ENCODE assay signal across 28 mouse cellular contexts in genomic region chr7:140952441-140952840, GRCm38 (mm10). TPM values are rescaled to one million over a fixed set of nuclear protein-coding genes. Genes with fewer than 3 reads are reported as not detected.
DNase-seq lines count a peak whose midpoint lies in the region; ATAC-seq and TF ChIP-seq lines count a peak whose summit lies in the region.
"Had no signal": no experiment of that assay in that cellular context is flagged by ENCODE, and none has a peak within 500 bp of the region (broad histone marks: within the 10 kb centered on the region; RNA-seq: fewer than 3 reads in every experiment).

No protein-coding gene starts in this region.

- 0 out of 2 replicates have a peak overlapping the region, but pooled peaks have one; percentile 70 for H3K4me2 ChIP-seq in limb, embryonic 12.5 days
- H3K4me2 ChIP-seq in stomach, embryonic 16.5 days (ENCODE audit: low read depth, low read length), result no peak overlapping the region
- H3K4me2 ChIP-seq in stomach, postnatal 0 days (replicated peaks; ENCODE audit: low read depth), result no peak overlapping the region
- H3K4me2 ChIP-seq: forebrain, embryonic 13.5 days; hindbrain, embryonic 12.5 days; liver, embryonic 15.5 days; midbrain, embryonic 12.5 days; neural tube, embryonic 13.5 days had no signal

- no peak for TF ChIP-seq CTCF in gastrocnemius, adult 2 months (IDR thresholded peaks at IDR 0.05)
- no peak for TF ChIP-seq CTCF in stomach, postnatal 0 days (IDR thresholded peaks at IDR 0.05; ENCODE audit: low read depth)

- peak overlapping the region; percentile 82 for H3K4me3 ChIP-seq in gastrocnemius, adult 2 months
- H3K4me3 ChIP-seq in limb, embryonic 12.5 days (replicated peaks), result no peak overlapping the region
- no peak overlapping the region for H3K4me3 ChIP-seq in limb, embryonic 10.5 days
- no peak overlapping the region for H3K4me3 ChIP-seq in stomach, embryonic 16.5 days (replicated peaks; ENCODE audit: low read length)
- H3K4me3 ChIP-seq in stomach, postnatal 0 days (ENCODE audit: low read depth, low read length), result no peak overlapping the region
- H3K4me3 ChIP-seq in midbrain, embryonic 10.5 days, result no peak overlapping the region
- H3K4me3 ChIP-seq: forebrain, embryonic 13.5 days; hindbrain, embryonic 12.5 days; liver, embryonic 15.5 days; midbrain, embryonic 12.5 days; neural tube, embryonic 13.5 days had no signal

- H3K27me3 ChIP-seq in limb, embryonic 12.5 days, result no peaks in the 10 kb centered on the region
- no peaks in the 10 kb centered on the region for H3K27me3 ChIP-seq in limb, embryonic 10.5 days (ENCODE audit: low read depth, poor library complexity, severe bottlenecking)
- H3K27me3 ChIP-seq in stomach, embryonic 16.5 days (ENCODE audit: control insufficient read depth, insufficient read depth, low read length), result no peaks in the 10 kb centered on the region
- no peaks in the 10 kb centered on the region for H3K27me3 ChIP-seq in stomach, postnatal 0 days (ENCODE audit: control insufficient read depth, insufficient read depth, low read length)
- H3K27me3 ChIP-seq in midbrain, embryonic 10.5 days (ENCODE audit: low read depth, poor library complexity, severe bottlenecking), result no peaks in the 10 kb centered on the region; the same call in 1 of the 2 replicates
- H3K27me3 ChIP-seq: forebrain, embryonic 13.5 days; liver, embryonic 15.5 days; neural tube, embryonic 13.5 days had no signal

- H3K36me3 ChIP-seq in limb, embryonic 12.5 days, result peaks cover 42% of the 10 kb centered on the region
- H3K36me3 ChIP-seq in limb, embryonic 10.5 days, result peaks cover 49% of the 10 kb centered on the region
- H3K36me3 ChIP-seq in stomach, embryonic 16.5 days (ENCODE audit: control insufficient read depth, insufficient read depth, low read length), result peaks cover 7% of the 10 kb centered on the region; the same call in 1 of the 2 replicates
- peaks cover 15% of the 10 kb centered on the region for H3K36me3 ChIP-seq in stomach, postnatal 0 days (ENCODE audit: control insufficient read depth, insufficient read depth, low read length)
- peaks cover 20% of the 10 kb centered on the region for H3K36me3 ChIP-seq in midbrain, embryonic 10.5 days
- H3K36me3 ChIP-seq: hindbrain, embryonic 12.5 days; midbrain, embryonic 12.5 days; neural tube, embryonic 13.5 days had no signal

- peak overlapping the region; percentile 92 for H3K27ac ChIP-seq in gastrocnemius, adult 2 months
- no peak overlapping the region for H3K27ac ChIP-seq in limb, embryonic 12.5 days
- H3K27ac ChIP-seq in limb, embryonic 10.5 days, result no peak overlapping the region
- peak overlapping the region; percentile 23; the same call in 1 of the 2 replicates for H3K27ac ChIP-seq in stomach, embryonic 16.5 days (ENCODE audit: low read length)
- no peak overlapping the region for H3K27ac ChIP-seq in stomach, postnatal 0 days (replicated peaks)
- no peak overlapping the region for H3K27ac ChIP-seq in midbrain, embryonic 10.5 days (replicated peaks)
- H3K27ac ChIP-seq: forebrain, embryonic 13.5 days; hindbrain, embryonic 12.5 days; liver, embryonic 15.5 days; midbrain, embryonic 12.5 days; neural tube, embryonic 13.5 days had no signal

- no peak for DNase-seq in gastrocnemius, adult 2 months
- no peak for DNase-seq in gastrocnemius, postnatal 10 days
- DNase-seq in limb, embryonic 10.5 days (ENCODE audit: low spot score), result no peak
- DNase-seq in stomach, postnatal 0 days (ENCODE audit: low spot score), result no peak
- DNase-seq in midbrain, embryonic 10.5 days (ENCODE audit: low spot score), result no peak
- no peak for DNase-seq in natural killer cell, adult 2 months (ENCODE audit: low spot score in 2 of 2)
- DNase-seq: adrenal gland, postnatal 14 days; cerebellum, adult 11-12 months; cerebellum, postnatal 25 days; embryo, embryonic 11 days; gastrocnemius, postnatal 14 days; layer of hippocampus, postnatal 36 days; thymus, adult 2 months had no signal

- H3K9me3 ChIP-seq in limb, embryonic 12.5 days, result no peaks in the 10 kb centered on the region
- H3K9me3 ChIP-seq in limb, embryonic 10.5 days (replicated peaks), result no peaks in the 10 kb centered on the region
- H3K9me3 ChIP-seq in stomach, embryonic 16.5 days (replicated peaks; ENCODE audit: control insufficient read depth, low read length), result no peaks in the 10 kb centered on the region
- H3K9me3 ChIP-seq in stomach, postnatal 0 days (ENCODE audit: control insufficient read depth, low read length), result no peaks in the 10 kb centered on the region
- H3K9me3 ChIP-seq in midbrain, embryonic 10.5 days (replicated peaks), result no peaks in the 10 kb centered on the region
- H3K9me3 ChIP-seq: forebrain, embryonic 13.5 days; G1E; hindbrain, embryonic 12.5 days; liver, embryonic 15.5 days; midbrain, embryonic 12.5 days; neural tube, embryonic 13.5 days had no signal

- H3K4me1 ChIP-seq in limb, embryonic 12.5 days (replicated peaks), result peaks cover 68% of the 10 kb centered on the region
- peaks cover 72% of the 10 kb centered on the region for H3K4me1 ChIP-seq in limb, embryonic 10.5 days
- H3K4me1 ChIP-seq in stomach, embryonic 16.5 days (ENCODE audit: control insufficient read depth, insufficient read depth, low read length), result peaks cover 54% of the 10 kb centered on the region
- H3K4me1 ChIP-seq in stomach, postnatal 0 days (replicated peaks; ENCODE audit: control insufficient read depth, insufficient read depth), result peaks cover 4% of the 10 kb centered on the region; the same call in 1 of the 2 replicates
- peaks cover 49% of the 10 kb centered on the region for H3K4me1 ChIP-seq in midbrain, embryonic 10.5 days

- no peak overlapping the region for H3K9ac ChIP-seq in limb, embryonic 12.5 days (replicated peaks)
- no peak overlapping the region for H3K9ac ChIP-seq in stomach, embryonic 16.5 days (ENCODE audit: low read length)
- H3K9ac ChIP-seq in stomach, postnatal 0 days (ENCODE audit: low read length), result no peak overlapping the region
- H3K9ac ChIP-seq: forebrain, embryonic 13.5 days; hindbrain, embryonic 12.5 days; liver, embryonic 15.5 days; midbrain, embryonic 12.5 days; neural tube, embryonic 13.5 days had no signal

- WGBS in limb, embryonic 12.5 days, result 71% methylated on average over 7 of the region's 7 CpGs
- 81% methylated on average over 7 of the region's 7 CpGs for WGBS in limb, embryonic 10.5 days
- 63% methylated on average over 7 of the region's 7 CpGs for WGBS in stomach, embryonic 16.5 days
- 52% methylated on average over 7 of the region's 7 CpGs for WGBS in stomach, postnatal 0 days
- 90% methylated on average over 7 of the region's 7 CpGs for WGBS in midbrain, embryonic 10.5 days

- intact Hi-C loops in gastrocnemius, adult 2 months (cut with DNase I), result no loop called here

- no peak for TF ChIP-seq EP300 in stomach, postnatal 0 days (optimal IDR thresholded peaks at IDR 0.05)

- ATAC-seq in limb, embryonic 12.5 days (ENCODE audit: insufficient number of reproducible peaks, insufficient read depth, low FRiP score, low TSS enrichment, low read depth), result no peak
- ATAC-seq in stomach, embryonic 16.5 days (ENCODE audit: insufficient read depth, low FRiP score), result no peak
- no peak for ATAC-seq in stomach, postnatal 0 days (ENCODE audit: low FRiP score, low TSS enrichment)
- ATAC-seq: CD4-positive, CD25-positive, alpha-beta regulatory T cell, adult 4 months; forebrain, embryonic 13.5 days had no signal

RNA-seq across cellular contexts. Expression of gene Ifitm5, which starts 2.4 kb away (rescaled TPM):
- total RNA-seq in gastrocnemius, adult 2 months (2021), result under 1 TPM in 1 of 2 experiments, not detected in 1; 0.33 TPM
- 1 to 10 TPM in 1 of 2 experiments, under 1 TPM in 1; 0.54 to 6.9 TPM for total RNA-seq in gastrocnemius, postnatal 10 days (2021)
- polyA plus RNA-seq in limb, embryonic 12.5 days (2016; fragmentation: Nextera tagmentation; extraction: Ambion mirVana), result 5.6 and 6.1 TPM in 2 replicates
- 4.2 and 5.9 TPM in 2 replicates for polyA plus RNA-seq in limb, embryonic 10.5 days (2016; fragmentation: Nextera tagmentation; extraction: Ambion mirVana)
- 3.8 and 4.4 TPM in 2 replicates for polyA plus RNA-seq in stomach, embryonic 16.5 days (2015; fragmentation: Nextera tagmentation; extraction: Ambion mirVana)
- 0.58 and 0.82 TPM in 2 replicates for polyA plus RNA-seq in stomach, postnatal 0 days (2015; fragmentation: Nextera tagmentation; extraction: Ambion mirVana)
- 1.2 and 1.3 TPM in 2 replicates for polyA plus RNA-seq in midbrain, embryonic 10.5 days (2016; fragmentation: Nextera tagmentation; extraction: Ambion mirVana)
- total RNA-seq: gastrocnemius, postnatal 14 days; layer of hippocampus, adult 18-20 months; layer of hippocampus, postnatal 36 days; left cerebral cortex, postnatal 14 days had no signal
- polyA plus RNA-seq: CD4-positive, CD25-positive, alpha-beta regulatory T cell, adult 4 months; frontal cortex, adult 2 months had no signal

RNA-seq across cellular contexts. Expression of gene Gm45717, which starts 3.3 kb away (rescaled TPM):
- not detected for total RNA-seq in gastrocnemius, adult 2 months (2021)
- not detected for total RNA-seq in gastrocnemius, postnatal 10 days (2021)
- not detected in 2 replicates for polyA plus RNA-seq in limb, embryonic 12.5 days (2016; fragmentation: Nextera tagmentation; extraction: Ambion mirVana)
- polyA plus RNA-seq in limb, embryonic 10.5 days (2016; fragmentation: Nextera tagmentation; extraction: Ambion mirVana), result not detected in 2 replicates
- not detected in 2 replicates for polyA plus RNA-seq in stomach, embryonic 16.5 days (2015; fragmentation: Nextera tagmentation; extraction: Ambion mirVana)
- 0.32 and 0.71 TPM in 2 replicates for polyA plus RNA-seq in stomach, postnatal 0 days (2015; fragmentation: Nextera tagmentation; extraction: Ambion mirVana)
- polyA plus RNA-seq in midbrain, embryonic 10.5 days (2016; fragmentation: Nextera tagmentation; extraction: Ambion mirVana), result 0.42 TPM in 1 of 2 replicates, not detected in the other
- total RNA-seq: adrenal gland, postnatal 14 days; G1E; gastrocnemius, postnatal 14 days; heart, postnatal 10 days; layer of hippocampus, adult 18-20 months; layer of hippocampus, postnatal 36 days; left cerebral cortex, postnatal 14 days had no signal
- polyA plus RNA-seq: forebrain, embryonic 13.5 days; frontal cortex, adult 2 months; G1E; liver, embryonic 15.5 days; midbrain, embryonic 12.5 days; neural tube, embryonic 13.5 days; stomach, embryonic 14.5 days; thymus, adult 2 months; urinary bladder, adult 2 months had no signal

RNA-seq across cellular contexts. Expression of gene Ifitm2, which starts 3.3 kb away (rescaled TPM):
- 10 to 100 TPM; 42.2 to 82.6 TPM for total RNA-seq in gastrocnemius, adult 2 months (2021)
- 100 to 1,000 TPM; 142 to 180 TPM for total RNA-seq in gastrocnemius, postnatal 10 days (2021)
- 941 and 1,046 TPM in 2 replicates for polyA plus RNA-seq in limb, embryonic 12.5 days (2016; fragmentation: Nextera tagmentation; extraction: Ambion mirVana)
- polyA plus RNA-seq in limb, embryonic 10.5 days (2016; fragmentation: Nextera tagmentation; extraction: Ambion mirVana), result 904 and 922 TPM in 2 replicates
- polyA plus RNA-seq in stomach, embryonic 16.5 days (2015; fragmentation: Nextera tagmentation; extraction: Ambion mirVana), result 1,006 and 1,276 TPM in 2 replicates
- 932 and 1,048 TPM in 2 replicates for polyA plus RNA-seq in stomach, postnatal 0 days (2015; fragmentation: Nextera tagmentation; extraction: Ambion mirVana)
- polyA plus RNA-seq in midbrain, embryonic 10.5 days (2016; fragmentation: Nextera tagmentation; extraction: Ambion mirVana), result 305 and 352 TPM in 2 replicates

RNA-seq across cellular contexts. Expression of gene Pgghg, which starts 11.2 kb away (rescaled TPM):
- 1 to 10 TPM; 3.8 to 5.6 TPM for total RNA-seq in gastrocnemius, adult 2 months (2021)
- total RNA-seq in gastrocnemius, postnatal 10 days (2021), result 10 to 100 TPM in 1 of 2 experiments, 1 to 10 TPM in 1; 7.6 to 13.1 TPM
- 18.9 and 21.5 TPM in 2 replicates for polyA plus RNA-seq in limb, embryonic 12.5 days (2016; fragmentation: Nextera tagmentation; extraction: Ambion mirVana)
- 11.4 and 15.4 TPM in 2 replicates for polyA plus RNA-seq in limb, embryonic 10.5 days (2016; fragmentation: Nextera tagmentation; extraction: Ambion mirVana)
- polyA plus RNA-seq in stomach, embryonic 16.5 days (2015; fragmentation: Nextera tagmentation; extraction: Ambion mirVana), result 25.6 and 27.3 TPM in 2 replicates
- 10.1 and 12.3 TPM in 2 replicates for polyA plus RNA-seq in stomach, postnatal 0 days (2015; fragmentation: Nextera tagmentation; extraction: Ambion mirVana)
- polyA plus RNA-seq in midbrain, embryonic 10.5 days (2016; fragmentation: Nextera tagmentation; extraction: Ambion mirVana), result 15.4 and 17.1 TPM in 2 replicates

RNA-seq across cellular contexts. Expression of gene Ifitm1, which starts 14.6 kb away (rescaled TPM):
- 1 to 10 TPM in 1 of 2 experiments, under 1 TPM in 1; 0.69 to 1.4 TPM for total RNA-seq in gastrocnemius, adult 2 months (2021)
- total RNA-seq in gastrocnemius, postnatal 10 days (2021), result 1 to 10 TPM; 2.1 to 3.7 TPM
- polyA plus RNA-seq in limb, embryonic 12.5 days (2016; fragmentation: Nextera tagmentation; extraction: Ambion mirVana), result 77.8 and 78.8 TPM in 2 replicates
- 27.9 and 43.1 TPM in 2 replicates for polyA plus RNA-seq in limb, embryonic 10.5 days (2016; fragmentation: Nextera tagmentation; extraction: Ambion mirVana)
- 156 and 185 TPM in 2 replicates for polyA plus RNA-seq in stomach, embryonic 16.5 days (2015; fragmentation: Nextera tagmentation; extraction: Ambion mirVana)
- polyA plus RNA-seq in stomach, postnatal 0 days (2015; fragmentation: Nextera tagmentation; extraction: Ambion mirVana), result 162 and 173 TPM in 2 replicates
- 6.3 and 8.4 TPM in 2 replicates for polyA plus RNA-seq in midbrain, embryonic 10.5 days (2016; fragmentation: Nextera tagmentation; extraction: Ambion mirVana)
- polyA plus RNA-seq: CD4-positive, CD25-positive, alpha-beta regulatory T cell, adult 4 months; G1E had no signal

Comparison
In these comparisons a context has a peak if more than half of its experiments do, and no peak if none do; other contexts are left out.
1. H3K27ac ChIP-seq: peak in gastrocnemius, adult 2 months (single experiment) and stomach, embryonic 16.5 days (single experiment); none in limb, embryonic 12.5 days (single experiment), limb, embryonic 10.5 days (single experiment), stomach, postnatal 0 days (single experiment) and midbrain, embryonic 10.5 days (single experiment).